Mouse (Mus musculus) kidney, embryonic 14.5 days (tissue): ENCODE data around the gene Ccr8. TPM values are rescaled to one million over a fixed set of nuclear protein-coding genes. Genes with fewer than 3 reads are reported as not detected.
A peak's percentile ranks its signal among the peaks of the same experiment; 100 is the strongest.

Experiments
- ATAC-seq: fragments of 200-750 bp; cut with Nextera tagmentation; 2 replicates; pipeline ENCODE4 v1.8.0; 2017; ENCODE audit warnings: moderate number of reproducible peaks, mild to moderate bottlenecking, moderate TSS enrichment, moderate library complexity; ENCODE audit not compliant: low FRiP score, low TSS enrichment
- H3K27ac ChIP-seq: fragments of 300-500 bp; sonication (generic); 2 replicates; pipeline ENCODE4 v1.5.1; 2014; ENCODE audit warnings: low read depth, mild to moderate bottlenecking, low read length, moderate library complexity, mixed read lengths
- H3K27me3 ChIP-seq: fragments of 300-500 bp; sonication (generic); 2 replicates; pipeline ENCODE4 v1.6.1; 2014; ENCODE audit warnings: mild to moderate bottlenecking, low read length; ENCODE audit not compliant: control insufficient read depth, insufficient read depth
- H3K36me3 ChIP-seq: fragments of 300-500 bp; sonication (generic); 2 replicates; pipeline ENCODE4 v1.6.1; 2014; ENCODE audit warnings: low read length, mixed read lengths; ENCODE audit not compliant: control insufficient read depth, insufficient read depth
- H3K4me1 ChIP-seq: fragments of 300-500 bp; sonication (generic); 2 replicates; pipeline ENCODE4 v1.6.1; 2014; ENCODE audit warnings: low read length, mixed read lengths; ENCODE audit not compliant: control insufficient read depth, insufficient read depth
- H3K4me2 ChIP-seq: fragments of 300-500 bp; sonication (generic); replicated peaks from 2 replicates; pipeline ENCODE4 v1.6.1; 2014; ENCODE audit warnings: low read depth, mild to moderate bottlenecking, low read length
- H3K4me3 ChIP-seq: fragments of 300-500 bp; sonication (generic); 2 replicates; pipeline ENCODE4 v1.5.1; 2014; ENCODE audit warnings: mild to moderate bottlenecking, low read length
- H3K9ac ChIP-seq: fragments of 300-500 bp; sonication (generic); 2 replicates; pipeline ENCODE4 v1.6.1; 2014; ENCODE audit warnings: low read depth, mild to moderate bottlenecking, low read length, moderate library complexity
- H3K9me3 ChIP-seq: fragments of 300-500 bp; sonication (generic); 2 replicates; pipeline ENCODE4 v1.6.1; 2016; ENCODE audit warnings: low read length; ENCODE audit not compliant: control insufficient read depth
- WGBS: fragments of 180-500 bp; shearing (Covaris S2); extraction: QIAGEN DNeasy Blood & Tissue Kit; methylation state at CpG from one replicate; pipeline ENCODE4 v1.1.7; 2014; 5-methylcytosine and 5-hydroxymethylcytosine counted together
- polyA plus RNA-seq: library from polyadenylated mRNA; unstranded; fragments of >200 nt; fragmentation: Nextera tagmentation; extraction: Ambion mirVana; gene quantifications from 2 replicates; pipeline ENCODE4 v1.2.1, GENCODE M21; 2014

Gene Ccr8
- polyA plus RNA-seq, 1 experiment from 2014 or later = not detected

DNA sequence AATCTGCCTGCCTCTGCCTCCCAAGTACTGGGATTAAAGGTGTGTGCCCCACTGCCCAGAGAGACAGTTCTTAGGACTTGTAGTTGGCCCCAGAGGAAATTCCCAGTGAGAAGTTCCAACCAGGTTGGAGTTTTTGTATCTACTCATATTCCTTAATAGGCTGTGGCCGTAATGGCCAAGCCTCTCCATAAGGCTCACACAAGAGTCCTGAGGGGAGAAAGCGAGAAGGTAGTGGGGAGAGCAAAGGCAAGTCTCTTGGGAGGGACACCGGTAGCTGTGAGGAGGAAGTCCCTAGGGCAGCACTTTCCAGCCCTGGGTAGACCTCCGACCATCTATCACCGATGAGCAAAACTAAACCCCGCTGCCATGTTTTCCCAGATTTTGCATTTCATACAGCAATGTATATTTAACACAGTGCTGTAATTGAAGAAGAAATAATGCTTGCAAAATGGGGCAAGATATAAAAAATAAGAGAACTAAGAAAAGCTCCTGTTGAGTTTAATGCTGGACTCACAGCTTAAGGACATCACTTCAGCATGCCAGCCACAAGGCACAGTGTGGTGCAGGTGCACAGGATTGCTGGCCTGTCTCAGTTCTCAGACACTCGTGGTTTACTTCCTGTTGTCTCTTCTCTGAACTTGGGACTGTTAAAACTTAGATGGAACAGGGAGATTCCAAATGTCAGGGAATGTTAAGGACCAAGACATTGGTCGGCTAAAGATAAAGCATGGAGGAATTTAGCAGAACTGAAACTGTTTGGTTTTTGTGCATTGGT is 41.3 kb downstream of the Ccr8 start:
- WGBS = 35% methylated on average over 8 of the region's 8 CpGs
- no peak overlapping the region for H3K4me3 ChIP-seq
- H3K4me2 ChIP-seq = no peak overlapping the region
- peaks cover 8% of the 10 kb centered on the region; the same call in 1 of the 2 replicates for H3K4me1 ChIP-seq
- no peak for ATAC-seq
- H3K9me3 ChIP-seq = no peaks in the 10 kb centered on the region
- H3K27ac ChIP-seq = no peak overlapping the region
- H3K36me3 ChIP-seq = peaks cover 45% of the 10 kb centered on the region
- H3K27me3 ChIP-seq = no peaks in the 10 kb centered on the region
- H3K9ac ChIP-seq = no peak overlapping the region

- no peak overlapping the region for H3K9ac ChIP-seq
- ATAC-seq = 0 out of 2 replicates have a peak, but pooled peaks have one; percentile 13
- H3K4me3 ChIP-seq = no peak overlapping the region
- H3K27ac ChIP-seq = no peak overlapping the region; the same call in 1 of the 2 replicates
- H3K4me1 ChIP-seq = peaks cover 4% of the 10 kb centered on the region; the same call in 1 of the 2 replicates
- no peak overlapping the region for H3K4me2 ChIP-seq
- peaks cover 39% of the 10 kb centered on the region for H3K36me3 ChIP-seq
- H3K9me3 ChIP-seq = no peaks in the 10 kb centered on the region
- WGBS = 43% methylated on average over 6 of the region's 6 CpGs
- no peaks in the 10 kb centered on the region for H3K27me3 ChIP-seq
Observed at GRCm38 (mm10) chr9:120133755-120134475, 42.0 kb downstream of the Ccr8 start.

DNA sequence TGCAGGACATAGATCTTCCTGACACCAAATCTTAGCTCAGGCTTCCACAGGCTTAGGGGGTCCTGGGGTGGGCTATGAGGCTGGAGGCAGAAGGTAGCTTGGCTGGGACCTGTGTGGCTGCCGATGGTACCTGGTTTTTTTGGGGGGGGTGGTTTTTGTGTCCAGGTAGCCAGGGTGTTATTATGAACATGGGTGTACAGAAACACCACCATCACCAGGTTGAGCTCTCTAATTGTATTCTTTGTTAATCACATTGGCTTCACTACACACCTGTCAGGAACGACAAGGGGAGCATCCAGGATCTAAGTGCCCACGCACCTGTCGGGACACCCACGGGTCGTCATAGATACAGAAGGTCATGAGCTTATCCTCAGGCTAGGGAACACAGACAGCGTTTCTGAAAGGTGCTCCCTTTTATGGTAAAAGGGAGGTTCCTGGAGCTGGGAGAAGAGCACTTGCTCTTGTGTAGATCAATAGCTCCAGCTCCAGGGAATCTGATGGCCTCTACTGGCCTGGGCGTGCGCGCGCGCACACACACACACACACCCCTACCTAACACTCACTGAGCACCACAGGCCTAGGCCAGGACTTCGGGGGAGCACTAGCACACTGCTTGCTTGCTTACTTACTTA is 42.7 kb downstream of the Ccr8 start:
- no peak for ATAC-seq
- Histone ChIP-seq H3K4me3 (no peak overlapping the region), H3K9me3 (no peaks in the 10 kb centered on the region), H3K9ac (no peak overlapping the region), H3K4me2 (no peak overlapping the region), H3K4me1 (no peaks in the 10 kb centered on the region), H3K27ac (no peak overlapping the region), H3K36me3 (peaks cover 32% of the 10 kb centered on the region), H3K27me3 (no peaks in the 10 kb centered on the region)
- 87% methylated on average over 13 of the region's 13 CpGs for WGBS

GRCm38 (mm10) chr9:120135454-120135853 is 43.5 kb downstream of the Ccr8 start:
- 88% methylated on average over 11 of the region's 11 CpGs for WGBS

DNA sequence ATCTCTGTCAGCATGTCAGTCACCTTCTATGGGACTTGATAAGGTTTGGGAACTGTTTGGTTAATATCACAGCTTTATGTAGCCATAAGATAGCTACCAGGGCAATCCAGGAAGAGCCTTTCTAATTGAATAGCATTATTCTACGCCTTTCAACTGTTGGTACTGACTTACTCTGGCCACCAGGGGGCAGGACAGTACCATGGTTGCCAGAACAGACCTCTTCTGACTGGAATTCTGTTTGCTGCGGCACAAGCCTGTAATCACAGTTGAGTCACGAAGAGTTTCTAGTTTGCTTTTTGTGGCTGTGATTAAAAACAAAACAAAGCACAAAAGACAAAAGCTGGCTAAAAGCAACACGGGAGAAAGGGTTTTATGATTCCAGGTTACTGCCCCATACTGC is 48.7 kb downstream of the Ccr8 start:
- ATAC-seq = peak; percentile 77; the same call in 1 of the 2 replicates
- no peaks in the 10 kb centered on the region for H3K4me1 ChIP-seq
- 15% methylated on average over 4 of the region's 4 CpGs for WGBS
- no peaks in the 10 kb centered on the region for H3K36me3 ChIP-seq
- no peak overlapping the region for H3K4me3 ChIP-seq
- no peak overlapping the region for H3K27ac ChIP-seq
- no peaks in the 10 kb centered on the region for H3K27me3 ChIP-seq
- no peak overlapping the region for H3K9ac ChIP-seq
- H3K4me2 ChIP-seq = no peak overlapping the region
- no peaks in the 10 kb centered on the region for H3K9me3 ChIP-seq

More at GRCm38 (mm10) chr9:120135454-120135853, 43.5 kb downstream of the Ccr8 start:
- Histone ChIP-seq H3K27me3 (no peaks in the 10 kb centered on the region), H3K4me1 (no peaks in the 10 kb centered on the region), H3K4me3 (no peak overlapping the region), H3K36me3 (peaks cover 24% of the 10 kb centered on the region), H3K9ac (no peak overlapping the region), H3K27ac (no peak overlapping the region), H3K9me3 (no peaks in the 10 kb centered on the region), H3K4me2 (no peak overlapping the region)
- ATAC-seq = no peak

- 85% methylated on average over 13 of the region's 13 CpGs for WGBS
- Histone ChIP-seq H3K27ac (no peak overlapping the region), H3K4me2 (no peak overlapping the region), H3K27me3 (no peaks in the 10 kb centered on the region), H3K4me3 (no peak overlapping the region), H3K36me3 (no peaks in the 10 kb centered on the region), H3K9ac (no peak overlapping the region), H3K4me1 (no peaks in the 10 kb centered on the region), H3K9me3 (no peaks in the 10 kb centered on the region)
- no peak for ATAC-seq
Observed at GRCm38 (mm10) chr9:120144474-120144873, 52.6 kb downstream of the Ccr8 start.

Other genes starting within 250 kb of the Ccr8 start
- gene Wdr48, start 197.2 kb upstream of the Ccr8 start, polyA plus RNA-seq = 41.8 and 58.4 TPM in 2 replicates
- gene Gorasp1, start 154.5 kb upstream of the Ccr8 start, polyA plus RNA-seq = 17.8 and 22.1 TPM in 2 replicates
- 0.06 and 0.19 TPM in 2 replicates for gene Ttc21a, start 154.5 kb upstream of the Ccr8 start, polyA plus RNA-seq
- 1.9 and 3.9 TPM in 2 replicates for gene Csrnp1, start 107.5 kb upstream of the Ccr8 start, polyA plus RNA-seq
- gene Xirp1, start 68.5 kb upstream of the Ccr8 start, polyA plus RNA-seq = not detected in 2 replicates
- 3.0 and 7.4 TPM in 2 replicates for gene Cx3cr1, start 22.2 kb upstream of the Ccr8 start, polyA plus RNA-seq
- gene Slc25a38, start 18.3 kb downstream of the Ccr8 start, polyA plus RNA-seq = 26.2 and 30.3 TPM in 2 replicates
- 2,066 and 2,566 TPM in 2 replicates for gene Rpsa, start 35.6 kb downstream of the Ccr8 start, polyA plus RNA-seq
- not detected in 2 replicates for gene Mobp, start 57.6 kb downstream of the Ccr8 start, polyA plus RNA-seq
- gene Myrip, start 209.4 kb downstream of the Ccr8 start, polyA plus RNA-seq = 0.11 and 0.26 TPM in 2 replicates